Mouse (Mus musculus) forebrain, embryonic 13.5 days (tissue): ENCODE results near the gene Urb1. TPM values are rescaled to one million over a fixed set of nuclear protein-coding genes. Genes with fewer than 3 reads are reported as not detected.

ENCODE experiments used
- ATAC-seq: fragments of 200-750 bp; cut with Nextera tagmentation; 2 replicates; pipeline ENCODE4 v1.8.0; 2017
- H3K27ac ChIP-seq: fragments of 300-500 bp; sonication (generic); 2 replicates; pipeline ENCODE4 v1.5.1; 2015; ENCODE audit warnings: inconsistent platforms, mild to moderate bottlenecking, moderate library complexity
- H3K27me3 ChIP-seq: fragments of 300-500 bp; sonication (generic); 2 replicates; pipeline ENCODE4 v1.6.1; 2015; ENCODE audit warnings: mild to moderate bottlenecking, inconsistent platforms
- H3K36me3 ChIP-seq: fragments of 300-500 bp; sonication (generic); 2 replicates; pipeline ENCODE4 v1.6.1; 2015; ENCODE audit warnings: mild to moderate bottlenecking, inconsistent platforms; ENCODE audit not compliant: poor library complexity, severe bottlenecking
- H3K4me1 ChIP-seq: fragments of 300-500 bp; sonication (generic); 2 replicates; pipeline ENCODE4 v1.6.1; 2015; ENCODE audit warnings: inconsistent platforms
- H3K4me2 ChIP-seq: fragments of 300-500 bp; sonication (generic); 2 replicates; pipeline ENCODE4 v1.6.1; 2015; ENCODE audit warnings: inconsistent platforms, mild to moderate bottlenecking, moderate library complexity
- H3K4me3 ChIP-seq: fragments of 300-500 bp; sonication (generic); 2 replicates; pipeline ENCODE4 v1.5.1; 2015; ENCODE audit warnings: mild to moderate bottlenecking, inconsistent platforms
- H3K9ac ChIP-seq: fragments of 300-500 bp; sonication (generic); 2 replicates; pipeline ENCODE4 v1.6.1; 2015; ENCODE audit warnings: mild to moderate bottlenecking, inconsistent platforms
- H3K9me3 ChIP-seq: fragments of 300-500 bp; sonication (generic); replicated peaks from 2 replicates; pipeline ENCODE4 v1.6.1; 2016; ENCODE audit warnings: inconsistent platforms
- WGBS: fragments of 180-500 bp; shearing (Covaris S2); methylation state at CpG from one replicate; pipeline ENCODE4 v1.1.7; 2015; 5-methylcytosine and 5-hydroxymethylcytosine counted together
- polyA plus RNA-seq: library from polyadenylated mRNA; unstranded; fragments of >200 nt; fragmentation: Nextera tagmentation; extraction: Ambion mirVana; gene quantifications from 2 replicates; pipeline ENCODE4 v1.2.1, GENCODE M21; 2015

The Urb1 gene
- polyA plus RNA-seq, 1 experiment from 2014 or later: 8.8 TPM

GRCm38 (mm10) chr16:90792500-90792899 is 17.7 kb downstream of the Urb1 start:
- Histone ChIP-seq H3K27ac (no peak overlapping the region), H3K4me3 (no peak overlapping the region), H3K9ac (no peak overlapping the region), H3K9me3 (no peaks in the 10 kb centered on the region), H3K4me1 (no peaks in the 10 kb centered on the region), H3K4me2 (no peak overlapping the region), H3K36me3 (peaks cover 99% of the 10 kb centered on the region), H3K27me3 (no peaks in the 10 kb centered on the region)
- ATAC-seq: no peak
- WGBS: 90% methylated on average over 3 of the region's 3 CpGs

GRCm38 (mm10) chr16:90792066-90792465 is 18.1 kb downstream of the Urb1 start:
- Histone ChIP-seq H3K27ac (no peak overlapping the region), H3K4me2 (no peak overlapping the region), H3K9me3 (no peaks in the 10 kb centered on the region), H3K36me3 (peaks cover 99% of the 10 kb centered on the region), H3K4me3 (no peak overlapping the region), H3K4me1 (no peaks in the 10 kb centered on the region), H3K27me3 (no peaks in the 10 kb centered on the region), H3K9ac (no peak overlapping the region)
- 94% methylated on average over 5 of the region's 5 CpGs for WGBS
- no peak for ATAC-seq

- Histone ChIP-seq H3K9ac (no peak overlapping the region), H3K36me3 (peaks cover 98% of the 10 kb centered on the region), H3K9me3 (no peaks in the 10 kb centered on the region), H3K4me2 (no peak overlapping the region), H3K4me3 (no peak overlapping the region), H3K27me3 (no peaks in the 10 kb centered on the region), H3K27ac (no peak overlapping the region), H3K4me1 (no peaks in the 10 kb centered on the region)
- 89% methylated on average over 6 of the region's 6 CpGs for WGBS
- no peak for ATAC-seq
These were observed 19.3 kb downstream of the Urb1 start for GRCm38 (mm10) chr16:90790946-90791345.

GRCm38 (mm10) chr16:90788580-90788979 is 21.6 kb downstream of the Urb1 start:
- no peak overlapping the region for H3K4me2 ChIP-seq
- ATAC-seq: no peak
- H3K27ac ChIP-seq: no peak overlapping the region
- H3K36me3 ChIP-seq: peaks cover 99% of the 10 kb centered on the region
- H3K9me3 ChIP-seq: no peaks in the 10 kb centered on the region
- no peaks in the 10 kb centered on the region for H3K27me3 ChIP-seq
- no peak overlapping the region for H3K4me3 ChIP-seq
- H3K4me1 ChIP-seq: no peaks in the 10 kb centered on the region
- 92% methylated on average over 6 of the region's 6 CpGs for WGBS
- no peak overlapping the region for H3K9ac ChIP-seq

GRCm38 (mm10) chr16:90785257-90785656 is 25.0 kb downstream of the Urb1 start:
- Histone ChIP-seq H3K4me3 (no peak overlapping the region), H3K27ac (no peak overlapping the region), H3K36me3 (peaks cover 97% of the 10 kb centered on the region), H3K27me3 (no peaks in the 10 kb centered on the region), H3K4me1 (no peaks in the 10 kb centered on the region), H3K4me2 (no peak overlapping the region), H3K9ac (no peak overlapping the region), H3K9me3 (no peaks in the 10 kb centered on the region)
- 93% methylated on average over 4 of the region's 4 CpGs for WGBS
- ATAC-seq: no peak

GRCm38 (mm10) chr16:90783302-90783701 is 26.9 kb downstream of the Urb1 start:
- ATAC-seq: no peak
- Histone ChIP-seq H3K4me1 (no peaks in the 10 kb centered on the region), H3K9me3 (no peaks in the 10 kb centered on the region), H3K36me3 (peaks cover 97% of the 10 kb centered on the region), H3K4me2 (no peak overlapping the region), H3K9ac (no peak overlapping the region), H3K27me3 (no peaks in the 10 kb centered on the region), H3K4me3 (no peak overlapping the region), H3K27ac (no peak overlapping the region)
- 96% methylated on average over 11 of the region's 11 CpGs for WGBS

- no peak overlapping the region for H3K4me2 ChIP-seq
- no peaks in the 10 kb centered on the region for H3K27me3 ChIP-seq
- no peak overlapping the region for H3K27ac ChIP-seq
- no peak overlapping the region for H3K4me3 ChIP-seq
- H3K4me1 ChIP-seq: no peaks in the 10 kb centered on the region
- no peaks in the 10 kb centered on the region for H3K9me3 ChIP-seq
- no peak for ATAC-seq
- H3K9ac ChIP-seq: no peak overlapping the region
- H3K36me3 ChIP-seq: peaks cover 98% of the 10 kb centered on the region
- WGBS: 92% methylated on average over 11 of the region's 11 CpGs
These were observed 30.4 kb downstream of the Urb1 start for GRCm38 (mm10) chr16:90779783-90780182.

- no peaks in the 10 kb centered on the region for H3K9me3 ChIP-seq
- 90% methylated on average over 10 of the region's 10 CpGs for WGBS
- no peak overlapping the region for H3K27ac ChIP-seq
- peaks cover 100% of the 10 kb centered on the region for H3K36me3 ChIP-seq
- H3K9ac ChIP-seq: no peak overlapping the region
- H3K4me1 ChIP-seq: no peaks in the 10 kb centered on the region
- H3K27me3 ChIP-seq: no peaks in the 10 kb centered on the region
- H3K4me2 ChIP-seq: no peak overlapping the region
- H3K4me3 ChIP-seq: no peak overlapping the region
- ATAC-seq: no peak
These were observed 34.2 kb downstream of the Urb1 start for GRCm38 (mm10) chr16:90775946-90776520.

- ATAC-seq: no peak
- no peak overlapping the region for H3K9ac ChIP-seq
- H3K4me3 ChIP-seq: no peak overlapping the region
- H3K4me1 ChIP-seq: no peaks in the 10 kb centered on the region
- no peaks in the 10 kb centered on the region for H3K9me3 ChIP-seq
- no peak overlapping the region for H3K27ac ChIP-seq
- peaks cover 99% of the 10 kb centered on the region for H3K36me3 ChIP-seq
- H3K27me3 ChIP-seq: no peaks in the 10 kb centered on the region
- WGBS: 93% methylated on average over 6 of the region's 6 CpGs
- no peak overlapping the region for H3K4me2 ChIP-seq
These were observed 35.6 kb downstream of the Urb1 start for GRCm38 (mm10) chr16:90774646-90775045.

GRCm38 (mm10) chr16:90774216-90774615 is 36.0 kb downstream of the Urb1 start:
- H3K36me3 ChIP-seq: peaks cover 99% of the 10 kb centered on the region
- no peaks in the 10 kb centered on the region for H3K4me1 ChIP-seq
- H3K4me3 ChIP-seq: no peak overlapping the region
- no peak overlapping the region for H3K9ac ChIP-seq
- no peak overlapping the region for H3K27ac ChIP-seq
- no peaks in the 10 kb centered on the region for H3K9me3 ChIP-seq
- no peaks in the 10 kb centered on the region for H3K27me3 ChIP-seq
- 98% methylated on average over 12 of the region's 12 CpGs for WGBS
- no peak overlapping the region for H3K4me2 ChIP-seq
- no peak for ATAC-seq

- Histone ChIP-seq H3K4me2 (no peak overlapping the region), H3K9me3 (no peaks in the 10 kb centered on the region), H3K36me3 (peaks cover 88% of the 10 kb centered on the region), H3K27me3 (no peaks in the 10 kb centered on the region), H3K9ac (no peak overlapping the region), H3K27ac (no peak overlapping the region), H3K4me3 (no peak overlapping the region), H3K4me1 (no peaks in the 10 kb centered on the region)
- 95% methylated on average over 15 of the region's 15 CpGs for WGBS
- no peak for ATAC-seq
These were observed 43.2 kb downstream of the Urb1 start for GRCm38 (mm10) chr16:90766919-90767454.

GRCm38 (mm10) chr16:90765195-90765877 is 44.9 kb downstream of the Urb1 start:
- Histone ChIP-seq H3K9ac (no peak overlapping the region), H3K4me2 (no peak overlapping the region), H3K27me3 (no peaks in the 10 kb centered on the region), H3K9me3 (no peaks in the 10 kb centered on the region), H3K4me3 (no peak overlapping the region), H3K27ac (no peak overlapping the region), H3K36me3 (peaks cover 88% of the 10 kb centered on the region), H3K4me1 (no peaks in the 10 kb centered on the region)
- 93% methylated on average over 9 of the region's 9 CpGs for WGBS
- ATAC-seq: no peak
